Mouse (Mus musculus) macrophage (primary cell): ENCODE measurements around the gene Hdac6. TPM values are rescaled to one million over a fixed set of nuclear protein-coding genes. Genes with fewer than 3 reads are reported as not detected.
A peak's percentile ranks its signal among the peaks of the same experiment; 100 is the strongest.
"Not testable (repeated sequence)": the region's sequence is repeated elsewhere in the genome, so short reads cannot be mapped to it uniquely, and the experiment has no call there.

ENCODE experiments used
- H3K27ac ChIP-seq: fragments of 350-480 bp; formaldehyde crosslinking; 2 replicates; pipeline ENCODE4 v1.9.0; 2021
- H3K36me3 ChIP-seq: fragments of 350-480 bp; formaldehyde crosslinking; 2 replicates; pipeline ENCODE4 v1.9.0; 2021; ENCODE audit errors: inconsistent target
- H3K4me3 ChIP-seq: fragments of 350-480 bp; formaldehyde crosslinking; 2 replicates; pipeline ENCODE4 v1.9.0; 2021; ENCODE audit errors: inconsistent target
- H3K79me2 ChIP-seq: fragments of 350-480 bp; formaldehyde crosslinking; 2 replicates; pipeline ENCODE4 v1.9.0; 2021; ENCODE audit errors: inconsistent target
- WGBS: methylation state at CpG from one replicate; pipeline ENCODE4 v1.1.7; 2026; ENCODE audit warnings: inconsistent platforms; ENCODE audit not compliant: missing documents; 5-methylcytosine and 5-hydroxymethylcytosine counted together
- polyA plus RNA-seq: library from polyadenylated mRNA; stranded (reverse); fragments of 250-400 nt; gene quantifications from 3 replicates; pipeline ENCODE4 v1.2.4, GENCODE M21; 2018; ENCODE audit warnings: inconsistent platforms

The Hdac6 gene
- polyA plus RNA-seq, 1 experiment from 2014 or later = 9.1 TPM

GRCm38 (mm10) chrX:7947900-7948492 is 307 bp upstream of the Hdac6 start:
- Histone ChIP-seq H3K27ac (peak overlapping the region; percentile 47; the same call in 1 of the 2 replicates), H3K4me3 (peak overlapping the region; percentile 53; the same call in 1 of the 2 replicates), H3K36me3 (no peaks in the 10 kb centered on the region), H3K79me2 (no peaks in the 10 kb centered on the region)
- 26% methylated on average over 28 of the region's 38 CpGs for WGBS

GRCm38 (mm10) chrX:7945618-7946017 is 2.1 kb downstream of the Hdac6 start:
- WGBS = 94% methylated on average over 8 of the region's 8 CpGs
- no peak overlapping the region for H3K27ac ChIP-seq
- no peak overlapping the region for H3K4me3 ChIP-seq
- H3K36me3 ChIP-seq = no peaks in the 10 kb centered on the region
- H3K79me2 ChIP-seq = no peaks in the 10 kb centered on the region

- H3K4me3 ChIP-seq = no peak overlapping the region
- no peaks in the 10 kb centered on the region for H3K36me3 ChIP-seq
- no peaks in the 10 kb centered on the region for H3K79me2 ChIP-seq
- no peak overlapping the region for H3K27ac ChIP-seq
- 88% methylated on average over 6 of the region's 6 CpGs for whole genome bisulfite sequencing
Measured at GRCm38 (mm10) chrX:7937667-7938066, 10.0 kb downstream of the Hdac6 start.

GRCm38 (mm10) chrX:7936874-7937273 is 10.8 kb downstream of the Hdac6 start:
- H3K79me2 ChIP-seq = no peaks in the 10 kb centered on the region
- H3K36me3 ChIP-seq = no peaks in the 10 kb centered on the region
- no peak overlapping the region for H3K27ac ChIP-seq
- WGBS = 54% methylated on average over 8 of the region's 11 CpGs
- H3K4me3 ChIP-seq = no peak overlapping the region

- H3K27ac ChIP-seq = no peak within 1 kb of the TSS
- WGBS = 41% methylated on average over 12 of the region's 19 CpGs
- H3K4me3 ChIP-seq = no peak within 1 kb of the TSS
Measured at GRCm38 (mm10) chrX:7928270-7928790, 19.4 kb downstream of the Hdac6 start, which contains the start of gene Eras. Gene Eras, minus strand, starts transcription at chrX:7928607.

GRCm38 (mm10) chrX:7927116-7927515 is 20.6 kb downstream of the Hdac6 start:
- no peaks in the 10 kb centered on the region for H3K79me2 ChIP-seq
- H3K4me3 ChIP-seq = no peak overlapping the region
- 26% methylated on average over 10 of the region's 10 CpGs for WGBS
- no peak overlapping the region for H3K27ac ChIP-seq
- H3K36me3 ChIP-seq = no peaks in the 10 kb centered on the region

More at GRCm38 (mm10) chrX:7928270-7928790, 19.4 kb downstream of the Hdac6 start, which contains the start of gene Eras:
- Histone ChIP-seq H3K79me2 (no peaks in the 10 kb centered on the region), H3K36me3 (no peaks in the 10 kb centered on the region)

- WGBS = 76% methylated on average over 6 of the region's 6 CpGs
- Histone ChIP-seq H3K79me2 (no peaks in the 10 kb centered on the region), H3K27ac (no peak overlapping the region), H3K4me3 (no peak overlapping the region), H3K36me3 (no peaks in the 10 kb centered on the region)
Measured at GRCm38 (mm10) chrX:7926266-7926665, 21.4 kb downstream of the Hdac6 start.

GRCm38 (mm10) chrX:7922032-7922431 is 25.7 kb downstream of the Hdac6 start:
- Histone ChIP-seq H3K4me3 (no peak overlapping the region), H3K36me3 (no peaks in the 10 kb centered on the region), H3K27ac (no peak overlapping the region), H3K79me2 (no peaks in the 10 kb centered on the region)
- 26% methylated on average over 30 of the region's 48 CpGs for WGBS

GRCm38 (mm10) chrX:7919601-7920383 is 27.9 kb downstream of the Hdac6 start, which contains the start of gene Pcsk1n:
Gene Pcsk1n, plus strand, starts transcription at chrX:7919822.
- Histone ChIP-seq H3K4me3 (no peak within 1 kb of the TSS), H3K36me3 (no peaks in the 10 kb centered on the region), H3K79me2 (no peaks in the 10 kb centered on the region), H3K27ac (no peak within 1 kb of the TSS)
- 27% methylated on average over 26 of the region's 40 CpGs for WGBS

GRCm38 (mm10) chrX:7917960-7918359 is 29.7 kb downstream of the Hdac6 start:
- not testable (repeated sequence) for H3K4me3 ChIP-seq, H3K27ac ChIP-seq, H3K36me3 ChIP-seq, H3K79me2 ChIP-seq
- WGBS = 62% methylated on average over 6 of the region's 6 CpGs

- not testable (repeated sequence) for H3K79me2 ChIP-seq, H3K27ac ChIP-seq, H3K4me3 ChIP-seq, H3K36me3 ChIP-seq
- WGBS = 0% methylated on average over 2 of the region's 3 CpGs
Measured at GRCm38 (mm10) chrX:7915669-7916068, 32.0 kb downstream of the Hdac6 start.

GRCm38 (mm10) chrX:7910473-7910872 is 37.2 kb downstream of the Hdac6 start:
- no peaks in the 10 kb centered on the region for H3K79me2 ChIP-seq
- no peak overlapping the region for H3K27ac ChIP-seq
- 74% methylated on average over 6 of the region's 6 CpGs for WGBS
- no peaks in the 10 kb centered on the region for H3K36me3 ChIP-seq
- no peak overlapping the region for H3K4me3 ChIP-seq

GRCm38 (mm10) chrX:7909242-7909641 is 38.4 kb downstream of the Hdac6 start, which contains the start of gene Gm10490:
Gene Gm10490, plus strand, starts transcription at chrX:7909542.
- H3K27ac ChIP-seq, H3K36me3 ChIP-seq, H3K79me2 ChIP-seq, H3K4me3 ChIP-seq: not testable (repeated sequence)
- 90% methylated on average over 3 of the region's 4 CpGs for WGBS

- H3K4me3 ChIP-seq = no peak within 1 kb of the TSS
- 87% methylated on average over 4 of the region's 5 CpGs for WGBS
- no peaks in the 10 kb centered on the region for H3K36me3 ChIP-seq
- no peak within 1 kb of the TSS for H3K27ac ChIP-seq
- H3K79me2 ChIP-seq = no peaks in the 10 kb centered on the region
Measured at GRCm38 (mm10) chrX:7907735-7908134, 40.0 kb downstream of the Hdac6 start, which contains the start of gene Gm10491. Gene Gm10491, minus strand, starts transcription at chrX:7907835.

GRCm38 (mm10) chrX:7904441-7904840 is 43.2 kb downstream of the Hdac6 start:
- Histone ChIP-seq H3K27ac (no peak overlapping the region), H3K36me3 (no peaks in the 10 kb centered on the region)

More at GRCm38 (mm10) chrX:7904441-7904840, 43.2 kb downstream of the Hdac6 start:
- H3K79me2 ChIP-seq = no peaks in the 10 kb centered on the region; the same call in 1 of the 2 replicates
- H3K4me3 ChIP-seq = no peak overlapping the region
- 84% methylated on average over 5 of the region's 5 CpGs for WGBS
